Mouse (Mus musculus) kidney, adult 2 months (tissue): ENCODE measurements at regions not wholly inside any gene's neighbourhood (a gene's known extent, or its start where the extent isn't known, plus 50 kb on each side); places are given as distances from the start of the nearest gene placed in this dataset.

Source experiments
- CTCF ChIP-seq: fragments of 200-500 bp; conservative IDR thresholded peaks from 2 replicates; pipeline ENCODE4 v1.5.1; 2011; ENCODE audit warnings: low read depth, mild to moderate bottlenecking, control low read depth, low read length, moderate library complexity, mixed read lengths; ENCODE audit not compliant: insufficient read depth, insufficient read length
- POLR2A ChIP-seq: fragments of 200-500 bp; IDR thresholded peaks from one replicate; pipeline ENCODE4 v1.6.1; 2011; ENCODE audit warnings: low read depth, low read length, control low read depth

DNA sequence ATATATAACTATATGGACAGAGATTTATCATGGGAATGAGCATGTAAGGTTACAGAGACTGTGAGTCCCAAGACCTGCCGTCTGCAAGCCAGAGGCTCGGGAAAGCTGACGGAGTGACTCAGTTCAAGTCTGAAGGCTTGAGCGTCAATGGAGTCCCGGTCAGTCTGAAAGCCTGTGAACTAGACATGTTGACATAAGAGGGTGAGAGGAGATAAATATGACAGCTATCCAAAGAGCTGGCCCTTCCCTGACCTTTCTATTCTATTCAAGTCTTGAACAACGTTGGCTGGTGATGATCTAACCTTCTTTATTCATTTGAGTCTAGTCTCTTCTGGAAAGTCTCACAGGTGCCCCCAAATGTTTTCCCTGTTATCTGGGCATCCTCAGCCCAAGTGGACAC is 223.8 kb upstream of the Zfp637 start:
- TF ChIP-seq CTCF = no peak
- TF ChIP-seq POLR2A = no peak
